Mouse (Mus musculus): ENCODE results near the gene Ssh2.
A peak's percentile ranks its signal among the peaks of the same experiment; 100 is the strongest.

The Ssh2 gene

GRCm38 (mm10) chr11:77215951-77216760, at the start of gene Ssh2:
Gene Ssh2 (plus strand): TSS chr11:77216287.
- peak; percentile 75 for DNase-seq (ENCODE audit: low read depth)

- DNase-seq (ENCODE audit: low read depth) = no peak
Measured at GRCm38 (mm10) chr11:77173731-77174130, 42.4 kb upstream of the Ssh2 start.

DNA sequence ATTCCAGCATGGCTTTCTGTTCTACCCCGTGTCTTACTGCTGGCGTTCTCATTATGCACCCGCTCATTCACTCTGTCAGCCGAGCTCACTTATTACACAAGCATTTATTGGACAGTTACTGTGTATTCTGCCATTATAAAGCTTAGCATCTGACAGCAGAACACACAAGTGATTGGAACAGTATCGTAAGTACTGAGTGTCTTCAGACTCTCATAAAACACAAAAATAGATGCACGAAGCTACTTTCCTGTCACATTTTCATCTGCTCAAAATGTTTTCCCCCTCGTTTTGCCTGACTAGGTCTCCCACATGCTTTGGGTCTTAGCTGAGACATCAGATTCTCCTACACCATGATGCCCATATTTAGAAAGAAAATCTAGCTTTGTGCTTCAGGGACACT, 41.6 kb upstream of the Ssh2 start:
- no peak for DNase-seq (ENCODE audit: low read depth)

DNA sequence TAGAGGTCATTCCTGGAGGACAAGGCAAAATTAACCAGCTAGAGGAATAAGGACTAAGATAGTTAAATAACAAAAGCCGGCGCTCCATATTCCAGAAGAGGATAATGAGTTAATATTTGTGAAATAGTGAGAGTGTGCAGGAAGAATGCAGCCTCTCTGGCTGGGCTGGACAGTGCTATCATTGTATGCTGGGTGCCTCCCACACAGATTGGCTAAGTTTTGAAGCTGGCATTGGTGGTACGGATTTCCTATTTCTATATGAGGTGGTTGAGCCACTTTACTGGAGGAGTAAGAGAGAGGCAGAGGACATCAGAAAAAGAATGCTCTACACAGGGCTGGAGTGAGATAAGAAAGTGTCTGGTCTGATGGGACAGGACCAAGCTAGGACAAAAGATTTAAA, 36.3 kb upstream of the Ssh2 start:
- no peak for DNase-seq (ENCODE audit: low read depth)

DNA sequence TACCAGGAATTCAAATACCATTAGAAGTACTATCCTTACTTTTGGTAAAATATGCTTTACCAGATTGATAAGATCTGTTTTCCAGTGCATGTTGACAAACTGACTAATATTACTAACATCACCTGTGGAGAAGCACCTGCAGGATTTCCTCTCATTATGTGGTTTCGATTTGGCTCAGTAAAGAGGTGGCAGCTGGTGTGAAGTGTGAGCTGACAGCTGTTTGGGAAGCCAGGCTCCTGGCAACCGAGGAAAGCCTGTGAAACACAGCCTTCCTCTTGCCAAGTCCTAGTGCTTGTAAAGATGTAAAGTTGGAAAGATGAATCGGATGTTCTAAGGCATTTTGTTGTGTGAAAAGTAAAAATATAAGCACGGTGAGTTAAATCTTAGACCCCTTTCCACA, 35.2 kb upstream of the Ssh2 start:
- no peak for DNase-seq (ENCODE audit: low read depth)

GRCm38 (mm10) chr11:77181528-77181927, 34.6 kb upstream of the Ssh2 start:
- no peak for DNase-seq (ENCODE audit: low read depth)

DNA sequence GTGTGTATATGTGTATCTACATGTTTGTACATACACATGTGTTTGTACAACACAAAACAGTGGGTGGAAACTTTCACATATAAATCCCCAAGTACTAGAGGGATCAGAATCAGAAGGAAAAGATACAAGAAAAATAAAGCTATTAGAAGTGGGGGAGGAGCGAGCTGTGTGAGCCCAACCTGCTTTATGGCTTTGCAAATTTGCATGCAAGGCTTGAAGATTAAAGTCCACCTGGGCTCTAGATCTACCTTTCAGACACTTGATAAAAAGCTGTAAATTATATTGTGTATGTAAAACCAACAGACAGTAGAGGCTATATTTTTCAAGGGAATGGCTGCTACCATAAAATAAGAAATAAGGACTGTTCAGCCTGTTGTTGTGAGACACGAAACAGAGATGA, 34.0 kb upstream of the Ssh2 start:
- DNase-seq (ENCODE audit: low read depth) = no peak

DNA sequence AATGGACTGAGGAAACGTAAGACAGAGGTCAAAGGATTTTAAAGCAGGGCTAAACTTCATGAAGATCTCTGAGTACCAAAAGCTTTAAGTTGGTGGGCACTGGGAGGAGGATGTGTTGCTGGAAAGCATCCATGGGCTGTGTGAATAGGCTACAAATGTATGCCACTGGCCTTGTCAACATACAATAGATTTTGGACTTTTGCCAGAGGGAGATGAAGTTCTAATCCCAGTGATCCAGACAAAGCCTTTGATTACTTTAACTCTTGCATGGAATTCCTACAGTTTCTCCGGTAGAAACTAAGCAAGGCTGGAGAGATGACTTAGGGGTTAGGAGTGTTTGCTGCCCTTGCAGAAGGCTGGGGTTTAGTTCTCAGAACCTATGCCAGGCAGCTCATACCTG, 33.5 kb upstream of the Ssh2 start:
- DNase-seq (ENCODE audit: low read depth) = no peak

GRCm38 (mm10) chr11:77184926-77185325, 31.2 kb upstream of the Ssh2 start:
- no peak for DNase-seq (ENCODE audit: low read depth)

DNA sequence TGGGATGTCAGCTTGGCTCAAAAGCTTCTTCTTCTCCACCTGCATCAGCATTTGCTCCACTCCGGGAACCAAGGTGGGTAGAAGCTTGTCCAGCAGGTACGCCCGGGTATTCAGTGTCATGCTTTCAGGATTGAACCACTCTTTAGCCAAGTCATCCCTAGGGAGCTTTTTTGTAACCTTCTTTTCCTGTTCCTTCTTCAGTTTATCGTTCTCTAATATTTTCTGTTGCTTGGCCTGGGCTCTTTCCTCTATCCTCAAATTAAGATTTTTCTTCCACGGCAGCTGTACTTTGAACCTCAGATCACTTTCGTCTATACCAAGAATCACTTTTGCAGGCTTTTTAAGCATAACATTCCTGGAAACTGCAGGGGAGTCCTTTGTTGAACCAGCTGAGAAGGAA, 27.2 kb upstream of the Ssh2 start, which contains the start of gene Efcab5:
Efcab5 (minus strand) TSS at position 101 of the 400 bp plus-strand sequence.
- DNase-seq (ENCODE audit: low read depth) = no peak

DNA sequence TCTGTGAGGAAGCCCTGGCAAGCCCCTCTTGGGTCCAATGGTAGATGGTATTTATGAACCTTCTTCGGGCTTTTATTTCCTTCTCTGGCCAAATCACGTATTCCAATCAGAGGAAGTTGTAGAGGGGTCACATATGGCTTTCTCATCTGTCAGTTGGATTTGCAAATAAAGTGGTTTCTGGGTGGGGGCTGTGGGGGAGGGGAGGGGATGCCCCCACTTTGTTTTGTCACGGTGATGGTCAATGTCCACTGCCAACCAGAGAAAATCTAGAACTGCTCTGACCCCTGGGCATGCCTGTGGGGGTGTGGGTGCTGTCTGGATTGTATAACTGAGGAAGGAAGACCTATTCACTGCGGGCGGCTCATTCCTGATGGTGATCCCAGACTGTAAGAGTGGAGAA, 22.7 kb upstream of the Ssh2 start:
- DNase-seq (ENCODE audit: low read depth) = no peak

- no peak for DNase-seq (ENCODE audit: low read depth)
Measured at GRCm38 (mm10) chr11:77193941-77194553, 22.0 kb upstream of the Ssh2 start.

GRCm38 (mm10) chr11:77194762-77195161, 21.3 kb upstream of the Ssh2 start:
- no peak for DNase-seq (ENCODE audit: low read depth)

- no peak for DNase-seq (ENCODE audit: low read depth)
Measured at GRCm38 (mm10) chr11:77195360-77196109, 20.6 kb upstream of the Ssh2 start.

GRCm38 (mm10) chr11:77196181-77197143, 19.6 kb upstream of the Ssh2 start:
- DNase-seq (ENCODE audit: low read depth) = peak; percentile 28

DNA sequence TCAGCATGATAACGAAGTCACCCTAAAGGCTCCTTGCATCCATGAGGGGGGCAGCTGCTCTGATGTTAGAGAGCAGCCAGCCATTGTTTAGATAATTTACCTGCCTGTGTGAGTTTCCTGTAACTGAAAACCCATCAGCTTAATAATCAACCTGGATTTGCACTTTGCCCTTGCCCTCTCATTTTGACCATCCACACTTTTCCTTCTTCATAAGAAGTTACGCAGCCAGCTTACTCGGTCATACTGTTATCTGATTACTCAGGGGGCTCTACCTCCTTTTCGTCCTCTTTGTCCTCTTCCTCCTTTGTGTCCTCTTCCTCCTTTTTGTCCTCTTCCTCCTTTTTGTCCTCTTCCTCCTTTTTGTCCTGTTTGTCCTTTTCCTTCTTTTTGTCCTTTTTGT, 16.5 kb upstream of the Ssh2 start:
- no peak for DNase-seq (ENCODE audit: low read depth)

- DNase-seq (ENCODE audit: low read depth) = no peak
Measured at GRCm38 (mm10) chr11:77200703-77201102, 15.4 kb upstream of the Ssh2 start.

GRCm38 (mm10) chr11:77214142-77214692, 1.9 kb upstream of the Ssh2 start:
- DNase-seq (ENCODE audit: low read depth) = no peak

GRCm38 (mm10) chr11:77214755-77215154, 1.3 kb upstream of the Ssh2 start:
- DNase-seq (ENCODE audit: low read depth) = peak; percentile 70

GRCm38 (mm10) chr11:77215483-77215882, 604 bp upstream of the Ssh2 start:
- no peak for DNase-seq (ENCODE audit: low read depth)

DNA sequence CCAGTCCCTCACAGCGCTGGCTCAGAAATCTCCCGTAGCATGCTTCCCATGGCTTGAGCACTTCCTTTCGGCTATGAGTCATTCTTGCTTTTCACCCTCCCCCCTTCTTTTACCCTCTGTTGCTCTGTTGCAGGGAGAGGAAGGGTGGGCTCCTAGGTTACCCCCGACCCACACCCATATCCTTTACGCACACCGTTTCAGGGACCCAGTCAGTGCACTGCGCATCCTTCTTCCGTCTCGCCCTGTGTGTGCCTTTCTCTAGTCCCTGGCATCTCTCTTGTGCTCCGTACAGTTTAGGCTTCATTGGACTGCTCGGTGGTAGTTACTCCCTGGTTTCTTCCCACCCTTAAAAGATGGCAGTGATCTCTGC, 659 bp downstream of the Ssh2 start:
- no peak for DNase-seq (ENCODE audit: low read depth)

DNA sequence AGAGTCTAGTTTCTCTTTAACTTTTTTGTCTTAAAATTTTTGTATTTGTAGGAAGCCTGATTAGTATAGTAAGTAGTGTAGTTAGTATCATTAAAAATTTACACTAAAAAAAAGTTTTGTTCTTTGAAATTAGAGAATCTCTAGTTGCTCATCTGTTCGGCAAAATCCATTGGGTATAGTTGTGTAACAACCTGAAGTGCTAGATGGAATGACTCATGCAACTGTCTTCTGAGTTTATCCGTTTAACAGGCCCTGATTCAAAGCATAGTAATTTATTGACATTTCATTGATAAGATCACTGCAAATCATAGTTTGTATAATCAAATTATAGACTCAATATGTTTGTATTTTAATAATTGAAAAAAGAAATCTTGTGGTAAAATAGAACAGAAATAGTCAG, 14.7 kb downstream of the Ssh2 start:
- no peak for DNase-seq (ENCODE audit: low read depth)
